Mouse (Mus musculus) brain, embryonic 18.5 days (tissue): ENCODE results near the gene Ces1d.

Experiments used
- DNase-seq: peaks from one replicate; pipeline ENCODE4 v3.0.0-alpha.2; 2012; ENCODE audit warnings: low read depth, low spot score

Ces1d gene

GRCm38 (mm10) chr8:93140696-93141095 is 56.9 kb downstream of the Ces1d start:
- DNase-seq, result no peak

DNA sequence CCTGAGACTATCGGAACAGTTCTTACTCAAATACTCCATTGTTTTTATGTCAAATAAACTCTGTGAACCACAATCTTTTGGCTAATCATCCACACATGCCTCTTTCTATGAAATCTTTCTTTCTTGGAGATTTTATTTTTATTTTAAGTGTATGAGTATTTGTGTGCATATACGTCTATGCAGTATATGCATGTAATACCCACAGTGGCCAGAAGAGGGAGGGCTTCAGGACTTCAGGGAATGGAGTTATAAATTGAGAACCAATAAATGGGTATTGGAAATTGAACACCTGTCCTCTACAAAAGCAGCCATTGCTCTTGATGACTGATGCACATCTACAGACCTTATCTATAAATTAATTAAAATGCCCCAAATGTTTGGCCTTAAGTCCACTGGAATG is 65.4 kb downstream of the Ces1d start:
- no peak for DNase-seq

DNA sequence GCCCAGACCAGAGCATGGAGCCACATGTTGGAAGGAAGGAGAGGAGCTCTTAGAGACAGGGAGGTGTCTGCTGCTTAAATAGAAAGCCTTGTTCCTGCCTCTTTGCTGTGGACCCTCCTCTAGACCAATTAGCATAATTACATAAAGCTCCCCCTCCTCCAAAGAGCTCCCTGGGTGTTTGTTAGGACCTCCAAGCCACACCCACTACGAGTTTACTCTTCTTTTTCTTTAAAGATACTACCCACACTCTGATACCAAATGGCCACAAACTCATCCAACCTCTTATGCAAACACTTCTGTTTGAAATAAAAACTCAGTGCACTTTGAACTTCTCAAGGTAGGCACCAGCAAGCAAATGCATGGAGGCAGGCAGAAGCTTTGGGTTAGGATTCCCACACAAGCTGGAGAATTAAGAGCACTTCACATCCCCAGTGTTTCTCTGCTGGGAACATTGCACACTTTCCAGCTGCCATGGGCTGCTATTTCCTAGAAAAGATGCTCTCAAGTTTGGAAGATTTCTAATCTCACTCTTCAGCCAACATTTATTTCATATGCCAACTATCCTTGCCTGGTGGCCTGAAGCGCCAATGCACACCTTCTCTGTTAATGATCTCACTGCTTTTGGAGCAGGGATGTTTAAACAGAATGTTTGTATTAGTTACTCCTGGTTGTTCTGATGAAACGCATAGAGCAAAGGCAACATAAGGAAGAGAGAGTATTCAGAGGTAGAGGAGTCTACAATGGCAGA is 66.2 kb downstream of the Ces1d start, which contains the start of gene Ces1c:
TSS of gene Ces1c (minus strand) at position 51 of the 748 bp plus-strand sequence.
- no peak for DNase-seq

DNA sequence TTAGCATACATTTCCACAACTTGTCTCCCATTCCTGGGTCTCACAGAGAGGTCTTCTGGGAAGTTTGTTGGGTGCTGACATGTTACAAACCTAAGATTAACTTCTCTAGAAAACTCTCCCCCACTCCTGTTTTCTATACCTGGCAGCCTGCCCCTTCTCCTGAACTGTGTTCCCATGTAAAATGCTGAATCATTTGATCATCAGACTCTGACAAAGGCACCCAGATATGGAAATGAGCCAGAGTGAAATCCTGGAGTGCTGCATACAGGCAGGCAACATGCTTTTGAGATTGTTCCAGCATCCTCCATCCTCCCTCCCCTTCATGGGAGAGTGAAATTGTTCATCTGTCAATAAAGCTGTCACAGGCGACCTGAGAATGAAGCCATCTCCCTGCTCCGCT is 71.2 kb downstream of the Ces1d start:
- DNase-seq, result no peak

DNA sequence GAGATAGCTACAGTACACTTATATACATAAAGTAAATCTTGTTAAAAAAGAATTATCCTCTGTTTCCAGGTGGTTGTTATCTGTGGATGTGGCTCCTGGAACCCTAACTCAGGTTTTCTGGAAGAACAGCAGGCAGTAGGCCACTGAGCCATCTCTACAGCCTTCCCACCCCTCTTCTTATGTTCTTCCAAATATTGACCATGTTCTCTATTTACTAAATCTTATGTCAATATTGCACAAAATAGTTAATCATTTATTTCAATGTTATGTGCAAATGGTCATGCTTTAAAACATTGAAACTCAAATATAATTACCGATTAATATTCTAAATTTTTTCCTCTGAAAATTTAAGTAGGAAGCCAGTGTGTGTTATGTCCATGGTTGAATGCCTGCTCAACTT is 75.6 kb downstream of the Ces1d start:
- no peak for DNase-seq
